Mouse (Mus musculus): ENCODE data around the gene Nle1. TPM values are rescaled to one million over a fixed set of nuclear protein-coding genes. Genes with fewer than 3 reads are reported as not detected.
A peak's percentile ranks its signal among the peaks of the same experiment; 100 is the strongest.

Nle1 gene
- polyA plus RNA-seq, 1 experiment from 2014 or later, result 37.4 TPM

DNA sequence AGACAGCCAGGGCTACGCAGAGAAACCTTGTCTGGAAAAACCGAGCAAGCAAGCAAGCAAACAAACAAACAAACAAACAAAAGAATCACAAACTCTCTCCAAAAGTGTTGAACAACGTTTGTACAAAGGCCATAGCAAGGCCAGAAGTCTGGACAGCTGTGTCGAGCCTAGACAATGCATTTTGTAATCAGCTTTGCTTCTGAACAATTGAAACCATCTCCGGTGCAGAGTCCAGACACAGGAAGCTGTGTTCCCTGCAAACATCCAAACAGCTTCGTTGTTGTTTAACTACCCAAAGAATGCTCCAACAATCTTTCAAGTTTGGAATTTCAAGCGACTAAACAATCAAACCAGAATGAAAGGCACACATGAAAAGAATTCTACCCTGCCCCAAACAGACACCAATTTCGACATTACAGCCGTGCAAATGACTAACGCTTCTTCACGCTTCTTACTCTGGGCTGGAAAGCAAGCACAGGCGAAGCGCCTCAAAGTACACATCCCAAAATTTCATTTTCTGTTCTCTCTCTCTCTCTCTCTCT, 50.8 kb downstream of the Nle1 start:
- 72% methylated on average over 13 of the region's 13 CpGs for WGBS
- Histone ChIP-seq H3K4me2 (no peak overlapping the region), H3K9me3 (ENCODE audit: low read depth, low read length) (no peaks in the 10 kb centered on the region), H3K4me1 (ENCODE audit: insufficient read depth) (no peaks in the 10 kb centered on the region), H3K9ac (no peak overlapping the region), H3K27me3 (ENCODE audit: insufficient read depth, low read length) (no peaks in the 10 kb centered on the region), H3K27ac (ENCODE audit: low read depth) (no peak overlapping the region), H3K4me3 (ENCODE audit: low read depth, low read length) (no peak overlapping the region), H3K36me3 (ENCODE audit: insufficient read depth) (no peaks in the 10 kb centered on the region)
- DNase-seq, result peak; percentile 11
- ATAC-seq (ENCODE audit: insufficient read depth), result no peak
- TF ChIP-seq CTCF (IDR thresholded peaks at IDR 0.05; ENCODE audit: low read depth), result no peak

DNA sequence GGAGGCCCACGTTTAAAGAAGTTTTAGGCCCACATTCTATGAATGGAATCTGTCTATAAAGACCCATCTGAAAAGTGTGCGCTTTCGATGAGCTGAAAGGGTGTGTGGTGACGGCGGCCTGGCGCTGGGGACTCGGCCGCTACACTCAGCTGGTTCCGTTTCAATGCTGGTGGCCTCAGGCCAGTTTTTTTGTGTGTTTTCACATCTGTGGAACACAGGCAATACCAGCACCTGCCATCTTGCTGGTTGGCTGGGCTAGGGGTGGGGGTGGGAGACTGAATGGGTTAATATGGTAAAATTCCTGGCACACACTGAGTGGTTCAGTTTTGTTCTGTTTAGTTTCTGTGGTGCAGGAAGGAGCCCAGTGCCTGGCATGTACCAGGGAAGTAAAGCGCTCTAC, 52.2 kb downstream of the Nle1 start:
- no peaks in the 10 kb centered on the region for H3K9me3 ChIP-seq (ENCODE audit: low read depth, low read length)
- no peaks in the 10 kb centered on the region for H3K27me3 ChIP-seq (ENCODE audit: insufficient read depth, low read length)
- H3K4me2 ChIP-seq, result no peak overlapping the region
- no peaks in the 10 kb centered on the region for H3K36me3 ChIP-seq (ENCODE audit: insufficient read depth)
- ATAC-seq (ENCODE audit: insufficient read depth) (no peak), DNase-seq (peak; percentile 23)
- H3K4me1 ChIP-seq (ENCODE audit: insufficient read depth), result no peaks in the 10 kb centered on the region
- TF ChIP-seq CTCF (IDR thresholded peaks at IDR 0.05; ENCODE audit: low read depth), result no peak
- no peak overlapping the region for H3K9ac ChIP-seq
- no peak overlapping the region for H3K4me3 ChIP-seq (ENCODE audit: low read depth, low read length)
- H3K27ac ChIP-seq (ENCODE audit: low read depth), result no peak overlapping the region
- WGBS, result 60% methylated on average over 10 of the region's 10 CpGs

DNA sequence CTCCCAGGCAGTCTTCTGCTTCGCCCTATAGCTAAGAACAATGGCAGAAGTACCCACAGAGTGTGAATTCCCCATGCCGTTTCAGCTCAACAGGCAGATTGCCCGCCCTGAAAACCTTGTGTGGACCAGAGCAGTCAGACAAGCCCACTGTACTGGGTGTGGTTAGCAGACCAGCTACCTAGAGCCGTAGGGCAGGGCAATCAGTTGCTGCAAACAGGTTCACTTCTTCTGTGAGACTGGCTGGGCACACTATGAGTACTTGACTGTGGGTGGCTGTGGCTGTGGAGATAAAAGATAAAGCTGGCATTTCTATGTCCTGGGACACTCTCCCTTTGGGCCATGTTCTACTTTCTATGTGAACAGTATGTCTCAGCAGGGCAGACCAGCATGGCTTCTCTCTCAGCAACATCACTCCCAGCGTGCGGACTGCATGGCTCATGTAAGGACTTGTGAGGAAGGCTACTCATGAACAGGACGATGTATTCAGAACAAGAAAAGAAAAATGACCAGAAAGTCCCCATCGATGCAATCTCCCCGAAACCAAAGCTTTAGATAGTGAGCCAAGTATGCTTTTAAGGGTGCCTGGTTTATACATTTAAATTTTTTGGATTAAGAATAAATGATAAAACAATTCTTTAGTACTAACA, 52.8 kb downstream of the Nle1 start:
- no peak for TF ChIP-seq CTCF (IDR thresholded peaks at IDR 0.05; ENCODE audit: low read depth)
- no peak overlapping the region for H3K4me3 ChIP-seq (ENCODE audit: low read depth, low read length)

DNA sequence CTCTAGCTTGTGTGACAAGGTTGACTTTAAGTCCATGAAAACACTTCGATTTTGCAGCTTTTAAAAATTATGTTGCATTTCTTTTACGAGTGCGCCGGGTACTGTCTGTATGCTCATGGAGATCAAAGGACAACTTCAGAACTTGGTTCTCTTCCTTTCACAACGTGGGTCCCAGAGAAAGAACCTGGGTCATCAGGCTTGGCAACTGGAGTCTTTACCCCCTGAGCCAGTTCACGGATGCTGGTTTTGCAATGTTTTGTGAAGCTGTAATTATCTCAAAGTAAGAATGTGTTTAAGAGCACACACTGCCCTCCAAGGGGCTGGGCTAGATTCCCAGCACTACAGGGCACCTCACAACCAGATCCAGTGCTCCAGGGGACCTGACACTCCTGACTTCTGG, 54.1 kb downstream of the Nle1 start:
- no peak for TF ChIP-seq CTCF (IDR thresholded peaks at IDR 0.05; ENCODE audit: low read depth)
- H3K4me1 ChIP-seq (ENCODE audit: insufficient read depth), result no peaks in the 10 kb centered on the region
- H3K4me3 ChIP-seq (ENCODE audit: low read depth, low read length), result no peak overlapping the region
- WGBS, result 85% methylated on average over 6 of the region's 6 CpGs
- ATAC-seq (ENCODE audit: insufficient read depth) (no peak), DNase-seq (no peak)
- no peak overlapping the region for H3K9ac ChIP-seq
- no peaks in the 10 kb centered on the region for H3K27me3 ChIP-seq (ENCODE audit: insufficient read depth, low read length)
- no peaks in the 10 kb centered on the region for H3K36me3 ChIP-seq (ENCODE audit: insufficient read depth)
- H3K27ac ChIP-seq (ENCODE audit: low read depth), result no peak overlapping the region
- no peak overlapping the region for H3K4me2 ChIP-seq
- H3K9me3 ChIP-seq (ENCODE audit: low read depth, low read length), result no peaks in the 10 kb centered on the region

More for the DNA sequence above, 52.8 kb downstream of the Nle1 start:
- H3K4me1 ChIP-seq (ENCODE audit: insufficient read depth), result no peaks in the 10 kb centered on the region
- no peak overlapping the region for H3K27ac ChIP-seq (ENCODE audit: low read depth)
- no peaks in the 10 kb centered on the region for H3K36me3 ChIP-seq (ENCODE audit: insufficient read depth)
- no peak for ATAC-seq (ENCODE audit: insufficient read depth)
- DNase-seq, result no peak
- H3K4me2 ChIP-seq, result no peak overlapping the region
- 71% methylated on average over 9 of the region's 9 CpGs for WGBS
- H3K9me3 ChIP-seq (ENCODE audit: low read depth, low read length), result no peaks in the 10 kb centered on the region
- H3K27me3 ChIP-seq (ENCODE audit: insufficient read depth, low read length), result no peaks in the 10 kb centered on the region
- H3K9ac ChIP-seq, result no peak overlapping the region

DNA sequence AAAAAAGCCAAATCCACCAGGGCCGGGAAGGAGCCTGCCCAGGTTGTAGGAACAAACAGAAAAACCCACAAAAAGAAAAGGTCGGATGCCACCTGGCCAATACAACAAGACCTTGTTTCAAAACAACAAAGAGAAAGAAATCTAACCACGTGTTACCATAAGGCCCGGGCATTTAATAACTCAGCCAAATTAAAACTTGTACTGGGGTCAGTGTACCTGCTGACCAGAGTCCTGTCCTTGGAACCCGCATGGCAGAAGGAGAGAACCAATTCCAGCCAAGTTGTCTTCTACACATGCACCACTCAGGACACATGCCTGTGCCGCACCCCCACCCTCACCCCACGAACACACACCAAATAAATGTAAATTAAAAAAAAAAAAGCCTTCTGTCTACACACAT, 55.3 kb downstream of the Nle1 start:
- H3K9me3 ChIP-seq (ENCODE audit: low read depth, low read length), result no peaks in the 10 kb centered on the region
- H3K4me1 ChIP-seq (ENCODE audit: insufficient read depth), result no peaks in the 10 kb centered on the region
- H3K27me3 ChIP-seq (ENCODE audit: insufficient read depth, low read length), result no peaks in the 10 kb centered on the region
- TF ChIP-seq CTCF (IDR thresholded peaks at IDR 0.05; ENCODE audit: low read depth), result no peak
- H3K9ac ChIP-seq, result no peak overlapping the region
- 85% methylated on average over 7 of the region's 7 CpGs for WGBS
- H3K36me3 ChIP-seq (ENCODE audit: insufficient read depth), result no peaks in the 10 kb centered on the region
- H3K4me3 ChIP-seq (ENCODE audit: low read depth, low read length), result no peak overlapping the region
- H3K4me2 ChIP-seq, result no peak overlapping the region
- H3K27ac ChIP-seq (ENCODE audit: low read depth), result no peak overlapping the region
- DNase-seq (no peak), ATAC-seq (ENCODE audit: insufficient read depth) (no peak)

DNA sequence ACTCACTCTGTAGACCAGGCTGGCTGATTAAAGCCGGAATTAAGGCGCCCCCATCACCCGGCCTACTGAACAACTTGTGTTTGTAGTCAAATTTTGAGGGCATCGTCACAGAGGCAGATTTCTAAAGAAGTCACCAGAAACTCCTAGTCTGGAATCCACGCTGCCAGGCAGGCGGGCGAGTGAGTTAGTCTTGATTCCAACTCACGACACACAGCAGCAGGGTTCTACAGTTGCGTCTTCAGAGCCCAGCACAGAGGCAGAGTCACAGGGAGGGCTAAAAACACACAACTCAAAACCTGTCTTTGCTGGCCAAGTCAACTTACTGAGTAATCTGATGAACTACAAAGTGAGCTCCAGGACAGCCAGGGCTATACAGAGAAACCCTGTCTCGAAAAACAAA, 55.7 kb downstream of the Nle1 start:
- no peak overlapping the region for H3K27ac ChIP-seq (ENCODE audit: low read depth)
- TF ChIP-seq CTCF (IDR thresholded peaks at IDR 0.05; ENCODE audit: low read depth), result no peak
- no peak for ATAC-seq (ENCODE audit: insufficient read depth)
- no peaks in the 10 kb centered on the region for H3K27me3 ChIP-seq (ENCODE audit: insufficient read depth, low read length)
- no peak overlapping the region for H3K4me3 ChIP-seq (ENCODE audit: low read depth, low read length)
- H3K4me1 ChIP-seq (ENCODE audit: insufficient read depth), result no peaks in the 10 kb centered on the region
- H3K4me2 ChIP-seq, result no peak overlapping the region
- no peak for DNase-seq
- 77% methylated on average over 10 of the region's 10 CpGs for WGBS
- H3K9me3 ChIP-seq (ENCODE audit: low read depth, low read length), result no peaks in the 10 kb centered on the region
- H3K9ac ChIP-seq, result no peak overlapping the region
- H3K36me3 ChIP-seq (ENCODE audit: insufficient read depth), result no peaks in the 10 kb centered on the region

DNA sequence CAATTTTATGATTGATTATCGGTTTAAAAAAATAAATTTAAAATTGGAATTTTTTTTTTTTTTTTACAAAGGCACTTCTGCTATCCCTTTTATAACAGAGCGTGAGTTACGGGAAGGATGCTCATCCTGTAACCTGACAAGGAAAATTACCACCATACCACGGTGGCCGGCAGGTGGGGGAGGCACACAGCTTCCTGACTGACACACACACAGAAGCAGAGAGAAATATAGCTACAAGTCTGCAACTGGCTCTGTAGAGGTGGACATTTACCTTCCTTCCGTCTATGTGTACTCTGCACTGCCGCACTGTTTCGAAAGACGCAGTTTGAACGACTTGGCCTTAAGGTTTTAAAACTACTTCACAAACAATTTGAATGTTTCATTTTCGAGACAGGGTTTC, 56.1 kb downstream of the Nle1 start:
- Histone ChIP-seq H3K9ac (no peak overlapping the region), H3K4me2 (no peak overlapping the region), H3K9me3 (ENCODE audit: low read depth, low read length) (no peaks in the 10 kb centered on the region), H3K36me3 (ENCODE audit: insufficient read depth) (no peaks in the 10 kb centered on the region), H3K27me3 (ENCODE audit: insufficient read depth, low read length) (no peaks in the 10 kb centered on the region), H3K4me1 (ENCODE audit: insufficient read depth) (no peaks in the 10 kb centered on the region), H3K4me3 (ENCODE audit: low read depth, low read length) (no peak overlapping the region), H3K27ac (ENCODE audit: low read depth) (no peak overlapping the region)
- DNase-seq (no peak), ATAC-seq (ENCODE audit: insufficient read depth) (no peak)
- WGBS, result 81% methylated on average over 11 of the region's 11 CpGs
- no peak for TF ChIP-seq CTCF (IDR thresholded peaks at IDR 0.05; ENCODE audit: low read depth)

Other genes with a start within 250 kb of the Nle1 start
- 0.20 and 0.27 TPM in 2 replicates for gene Cct6b, start 144.1 kb downstream of the Nle1 start, polyA plus RNA-seq (2014; fragmentation: Nextera tagmentation; extraction: Ambion mirVana)
- 32.2 and 34.5 TPM in 2 replicates for gene Zfp830, start 144.1 kb downstream of the Nle1 start, polyA plus RNA-seq (2014; fragmentation: Nextera tagmentation; extraction: Ambion mirVana)
- gene Lig3, start 127.3 kb downstream of the Nle1 start, polyA plus RNA-seq (2014; fragmentation: Nextera tagmentation; extraction: Ambion mirVana), result 40.8 and 41.0 TPM in 2 replicates
- gene Rffl, start 37.2 kb downstream of the Nle1 start, polyA plus RNA-seq (2014; fragmentation: Nextera tagmentation; extraction: Ambion mirVana), result 11.7 and 12.3 TPM in 2 replicates
- 13.5 and 14.5 TPM in 2 replicates for gene Rad51d, start 17.8 kb downstream of the Nle1 start, polyA plus RNA-seq (2014; fragmentation: Nextera tagmentation; extraction: Ambion mirVana)
- gene Fndc8, start 16.3 kb downstream of the Nle1 start, polyA plus RNA-seq (2014; fragmentation: Nextera tagmentation; extraction: Ambion mirVana), result not detected in 2 replicates
- 5.6 and 7.8 TPM in 2 replicates for gene Unc45b, start 2.1 kb upstream of the Nle1 start, polyA plus RNA-seq (2014; fragmentation: Nextera tagmentation; extraction: Ambion mirVana)
- 1.5 and 1.6 TPM in 2 replicates for gene Slfn5, start 42.9 kb upstream of the Nle1 start, polyA plus RNA-seq (2014; fragmentation: Nextera tagmentation; extraction: Ambion mirVana)
- gene Slfn9, start 83.4 kb upstream of the Nle1 start, polyA plus RNA-seq (2014; fragmentation: Nextera tagmentation; extraction: Ambion mirVana), result 34.4 and 36.1 TPM in 2 replicates
- 0.55 and 0.75 TPM in 2 replicates for gene Slfn8, start 112.4 kb upstream of the Nle1 start, polyA plus RNA-seq (2014; fragmentation: Nextera tagmentation; extraction: Ambion mirVana)
- 4.7 and 5.8 TPM in 2 replicates for gene Slfn2, start 156.7 kb upstream of the Nle1 start, polyA plus RNA-seq (2014; fragmentation: Nextera tagmentation; extraction: Ambion mirVana)
- gene Slfn1, start 208.4 kb upstream of the Nle1 start, polyA plus RNA-seq (2014; fragmentation: Nextera tagmentation; extraction: Ambion mirVana), result 0.32 and 0.34 TPM in 2 replicates

All from lung, embryonic 14.5 days (tissue).